In the genomic region with DNA sequence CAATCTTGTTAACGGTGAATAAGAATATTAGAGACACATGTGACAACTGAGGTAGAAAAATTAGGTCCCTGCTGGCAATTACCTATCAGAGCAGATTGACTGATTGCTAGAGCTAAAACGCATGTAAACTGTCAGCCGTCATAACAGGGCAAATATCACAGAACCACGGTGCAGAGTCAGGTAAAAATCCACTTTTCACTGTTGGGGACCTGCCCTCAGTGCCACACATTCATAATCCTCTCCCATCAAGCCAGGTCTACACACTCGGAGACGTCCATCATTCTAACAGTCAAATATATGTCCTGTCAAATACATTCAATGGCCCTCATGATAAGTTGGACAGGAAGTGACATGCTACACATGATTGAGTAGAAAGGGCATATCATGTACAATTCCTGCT, we compare ENCODE assay signal across 24 mouse cellular contexts.
"Had no signal": no experiment of that assay in that cellular context is flagged by ENCODE, and none has a peak within 500 bp of the region (broad histone marks: within the 10 kb centered on the region; RNA-seq: fewer than 3 reads in every experiment).

No protein-coding gene starts in this region.

- H3K4me3 ChIP-seq: left cerebral cortex, adult 2 months; limb, embryonic 10.5 days; limb, embryonic 13.5 days; liver, embryonic 12.5 days; liver, embryonic 15.5 days; midbrain, embryonic 15.5 days; myocyte; neural tube, embryonic 13.5 days had no signal

- H3K27ac ChIP-seq: kidney, postnatal 0 days; left cerebral cortex, adult 2 months; limb, embryonic 10.5 days; limb, embryonic 13.5 days; liver, embryonic 12.5 days; liver, embryonic 15.5 days; macrophage; midbrain, embryonic 15.5 days; neural tube, embryonic 13.5 days; stomach, postnatal 0 days had no signal

- H3K27me3 ChIP-seq: limb, embryonic 13.5 days; liver, embryonic 12.5 days; liver, embryonic 15.5 days; midbrain, embryonic 15.5 days; neural tube, embryonic 13.5 days had no signal

- ATAC-seq: intestine, postnatal 0 days; liver, embryonic 12.5 days; midbrain, embryonic 15.5 days had no signal

- H3K4me2 ChIP-seq: limb, embryonic 13.5 days; liver, embryonic 12.5 days; liver, embryonic 15.5 days; midbrain, embryonic 15.5 days; neural tube, embryonic 13.5 days had no signal

- H3K9me3 ChIP-seq: limb, embryonic 10.5 days; limb, embryonic 13.5 days; liver, embryonic 12.5 days; liver, embryonic 15.5 days; midbrain, embryonic 15.5 days; neural tube, embryonic 13.5 days had no signal

- H3K36me3 ChIP-seq: limb, embryonic 10.5 days; limb, embryonic 13.5 days; liver, embryonic 12.5 days; liver, embryonic 15.5 days; midbrain, embryonic 15.5 days; neural tube, embryonic 13.5 days had no signal

- DNase-seq: kidney, adult 2 months; kidney, postnatal 25 days; layer of hippocampus, postnatal 36 days; liver; lung, adult 2 months; lung, postnatal 14 days; right cerebral cortex, adult 18-20 months; right cerebral cortex, postnatal 14 days; right cerebral cortex, postnatal 4 days; thymus, adult 2 months; thymus, postnatal 14 days; thymus, postnatal 4 days had no signal

- H3K9ac ChIP-seq: limb, embryonic 13.5 days; liver, embryonic 12.5 days; liver, embryonic 15.5 days; midbrain, embryonic 15.5 days; neural tube, embryonic 13.5 days had no signal

- H3K4me1 ChIP-seq: limb, embryonic 10.5 days; limb, embryonic 13.5 days; liver, embryonic 12.5 days; liver, embryonic 15.5 days; midbrain, embryonic 15.5 days; neural tube, embryonic 13.5 days had no signal
